Mouse (Mus musculus): ENCODE data around the gene Map6.
"Not testable (repeated sequence)": the region's sequence is repeated elsewhere in the genome, so short reads cannot be mapped to it uniquely, and the experiment has no call there.

Map6 gene

GRCm38 (mm10) chr7:99355731-99356131 is 88.5 kb downstream of the Map6 start:
- DNase-seq (ENCODE audit: low spot score in 2 of 2) = peak; percentile 71 to 79

GRCm38 (mm10) chr7:99356244-99356930 is 89.1 kb downstream of the Map6 start:
- DNase-seq (ENCODE audit: low spot score in 2 of 2) = no peak

- DNase-seq (ENCODE audit: low spot score in 2 of 2) = no peak
Observed at GRCm38 (mm10) chr7:99357201-99357600, 90.0 kb downstream of the Map6 start.

GRCm38 (mm10) chr7:99358371-99358770 is 91.1 kb downstream of the Map6 start:
- no peak for DNase-seq (ENCODE audit: low spot score in 2 of 2)

- DNase-seq (ENCODE audit: low spot score in 2 of 2) = peak; percentile 67 to 75
Observed at GRCm38 (mm10) chr7:99360021-99360802, 93.0 kb downstream of the Map6 start.

- no peak for DNase-seq (ENCODE audit: low spot score in 2 of 2)
Observed at GRCm38 (mm10) chr7:99360803-99361414, 93.7 kb downstream of the Map6 start.

GRCm38 (mm10) chr7:99362137-99362536 is 94.9 kb downstream of the Map6 start:
- DNase-seq (ENCODE audit: low spot score in 2 of 2) = no peak

- peak; percentile 68 to 86 for DNase-seq (ENCODE audit: low spot score in 2 of 2)
Observed at GRCm38 (mm10) chr7:99365069-99365468, 97.8 kb downstream of the Map6 start.

- no peak for DNase-seq (ENCODE audit: low spot score in 2 of 2)
Observed at GRCm38 (mm10) chr7:99366716-99367115, 99.5 kb downstream of the Map6 start.

- DNase-seq (ENCODE audit: low spot score in 2 of 2) = not testable (repeated sequence)
Observed at GRCm38 (mm10) chr7:99374325-99374724, 107.1 kb downstream of the Map6 start.

GRCm38 (mm10) chr7:99375455-99375854 is 108.2 kb downstream of the Map6 start:
- DNase-seq (ENCODE audit: low spot score in 2 of 2) = peak; percentile 85

- DNase-seq (ENCODE audit: low spot score in 2 of 2) = no peak
Observed at GRCm38 (mm10) chr7:99378870-99379269, 111.6 kb downstream of the Map6 start.

- peak in 1 of 2 experiments; percentile 46 for DNase-seq (ENCODE audit: low spot score in 2 of 2)
Observed at GRCm38 (mm10) chr7:99380491-99381213, 113.4 kb downstream of the Map6 start.

- DNase-seq (ENCODE audit: low spot score in 2 of 2) = peak; percentile 98 to 99
Observed at GRCm38 (mm10) chr7:99381214-99382087, 114.2 kb downstream of the Map6 start, which contains the start of gene Gdpd5. TSS of gene Gdpd5 (plus strand) at chr7:99381414.

GRCm38 (mm10) chr7:99382088-99383000 is 115.1 kb downstream of the Map6 start:
- no peak for DNase-seq (ENCODE audit: low spot score in 2 of 2)

- DNase-seq (ENCODE audit: low spot score in 2 of 2) = no peak
Observed at GRCm38 (mm10) chr7:99383246-99383645, 116.0 kb downstream of the Map6 start.

- no peak for DNase-seq (ENCODE audit: low spot score in 2 of 2)
Observed at GRCm38 (mm10) chr7:99384101-99384611, 116.9 kb downstream of the Map6 start.

GRCm38 (mm10) chr7:99386030-99386429 is 118.8 kb downstream of the Map6 start:
- no peak for DNase-seq (ENCODE audit: low spot score in 2 of 2)
